Mouse (Mus musculus): ENCODE measurements around the gene Rgs2.

GRCm38 (mm10) chr1:143990263-143990662, 13.7 kb downstream of the Rgs2 start:
- TF ChIP-seq POLR2A (IDR thresholded peaks at IDR 0.05; ENCODE audit: borderline replicate concordance, insufficient read depth, low read length) (no peak), CTCF (IDR thresholded peaks at IDR 0.05; ENCODE audit: borderline replicate concordance, insufficient read depth, low read depth, low read length) (no peak)
